Mouse (Mus musculus): Measurements from ENCODE around the gene Cdpf1.

Cdpf1 gene

GRCm38 (mm10) chr15:85757768-85758167 lies 53.7 kb downstream of the Cdpf1 start:
- DNase-seq, result no peak

Data from cerebellum, postnatal 36 days (tissue).